Mouse (Mus musculus): ENCODE measurements around the gene Gm5157. TPM values are rescaled to one million over a fixed set of nuclear protein-coding genes. Genes with fewer than 3 reads are reported as not detected.
"Not testable (repeated sequence)": the region's sequence is repeated elsewhere in the genome, so short reads cannot be mapped to it uniquely, and the experiment has no call there.

The Gm5157 gene
- polyA plus RNA-seq (2015; fragmentation: Nextera tagmentation; extraction: Ambion mirVana): not detected in 2 replicates

DNA sequence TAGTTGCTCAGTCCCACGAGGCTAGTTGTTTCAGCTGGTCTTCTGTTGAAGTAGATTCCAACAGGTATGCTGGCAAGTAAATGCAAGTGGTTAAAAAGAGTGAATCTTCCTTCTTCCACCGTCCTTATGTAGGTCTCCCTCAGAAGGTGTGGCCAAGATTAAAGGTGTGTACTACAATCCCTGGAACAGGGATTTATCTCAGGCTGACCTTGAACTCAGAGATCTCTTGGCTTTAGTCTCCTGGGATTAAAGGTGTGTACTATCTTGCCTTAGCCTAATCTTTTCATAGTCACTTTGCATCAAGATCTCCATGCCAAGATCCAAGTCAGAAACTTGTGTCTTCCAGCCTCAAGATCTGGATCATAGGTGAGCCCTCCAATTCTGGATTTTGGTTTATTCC lies at the start of gene Gm5157:
Gene Gm5157 (minus strand): TSS at position 101 of the 400 bp plus-strand sequence.
- WGBS: 18% methylated on average over 1 of the region's 2 CpGs
- not testable (repeated sequence) for H3K9ac ChIP-seq (ENCODE audit: low read length); H3K27me3 ChIP-seq (ENCODE audit: control insufficient read depth, insufficient read depth, low read length); H3K27ac ChIP-seq (ENCODE audit: low read length); H3K4me3 ChIP-seq (ENCODE audit: low read length); ATAC-seq (replicated peaks; ENCODE audit: extremely low read depth, insufficient read depth, low FRiP score); H3K4me2 ChIP-seq (ENCODE audit: low read depth, low read length); H3K36me3 ChIP-seq (ENCODE audit: control insufficient read depth, insufficient read depth); H3K4me1 ChIP-seq (ENCODE audit: control insufficient read depth, insufficient read depth, low read length); H3K9me3 ChIP-seq (replicated peaks; ENCODE audit: control insufficient read depth, low read length)

- not testable (repeated sequence) for ATAC-seq (replicated peaks; ENCODE audit: extremely low read depth, insufficient read depth, low FRiP score); H3K36me3 ChIP-seq (ENCODE audit: control insufficient read depth, insufficient read depth); H3K9me3 ChIP-seq (replicated peaks; ENCODE audit: control insufficient read depth, low read length); H3K27ac ChIP-seq (ENCODE audit: low read length); H3K9ac ChIP-seq (ENCODE audit: low read length); H3K4me3 ChIP-seq (ENCODE audit: low read length); H3K4me1 ChIP-seq (ENCODE audit: control insufficient read depth, insufficient read depth, low read length); H3K4me2 ChIP-seq (ENCODE audit: low read depth, low read length); H3K27me3 ChIP-seq (ENCODE audit: control insufficient read depth, insufficient read depth, low read length)
- 29% methylated on average over 1 of the region's 3 CpGs for WGBS
These were observed 28.3 kb downstream of the Gm5157 start, which contains the start of gene Vmn1r123 for GRCm38 (mm10) chr7:21161885-21162284. Gene Vmn1r123, plus strand, starts transcription at chr7:21162185.

Other genes with a start within 250 kb of the Gm5157 start
- gene Vmn1r119, start 178.0 kb downstream of the Gm5157 start, polyA plus RNA-seq (2015; fragmentation: Nextera tagmentation; extraction: Ambion mirVana): not detected in 2 replicates
- gene Vmn1r120, start 136.6 kb downstream of the Gm5157 start, polyA plus RNA-seq (2015; fragmentation: Nextera tagmentation; extraction: Ambion mirVana): not detected in 2 replicates
- gene Vmn1r121, start 91.9 kb downstream of the Gm5157 start, polyA plus RNA-seq (2015; fragmentation: Nextera tagmentation; extraction: Ambion mirVana): not detected in 2 replicates
- gene Vmn1r122, start 56.3 kb downstream of the Gm5157 start, polyA plus RNA-seq (2015; fragmentation: Nextera tagmentation; extraction: Ambion mirVana): not detected in 2 replicates
- not detected in 2 replicates for gene Vmn1r123, start 28.2 kb downstream of the Gm5157 start, polyA plus RNA-seq (2015; fragmentation: Nextera tagmentation; extraction: Ambion mirVana)
- gene Vmn1r124, start 70.2 kb upstream of the Gm5157 start, polyA plus RNA-seq (2015; fragmentation: Nextera tagmentation; extraction: Ambion mirVana): not detected in 2 replicates
- gene Vmn1r125, start 81.8 kb upstream of the Gm5157 start, polyA plus RNA-seq (2015; fragmentation: Nextera tagmentation; extraction: Ambion mirVana): not detected in 2 replicates
- gene Vmn1r126, start 111.0 kb upstream of the Gm5157 start, polyA plus RNA-seq (2015; fragmentation: Nextera tagmentation; extraction: Ambion mirVana): not detected in 2 replicates
- not detected in 2 replicates for gene Vmn1r127, start 129.4 kb upstream of the Gm5157 start, polyA plus RNA-seq (2015; fragmentation: Nextera tagmentation; extraction: Ambion mirVana)
- not detected in 2 replicates for gene Vmn1r128, start 158.9 kb upstream of the Gm5157 start, polyA plus RNA-seq (2015; fragmentation: Nextera tagmentation; extraction: Ambion mirVana)
- not detected in 2 replicates for gene Vmn1r129, start 170.9 kb upstream of the Gm5157 start, polyA plus RNA-seq (2015; fragmentation: Nextera tagmentation; extraction: Ambion mirVana)
- not detected in 2 replicates for gene Gm6882, start 242.3 kb upstream of the Gm5157 start, polyA plus RNA-seq (2015; fragmentation: Nextera tagmentation; extraction: Ambion mirVana)